Mouse (Mus musculus): ENCODE results near the gene Grtp1. TPM values are rescaled to one million over a fixed set of nuclear protein-coding genes. Genes with fewer than 3 reads are reported as not detected.

Gene Grtp1
- polyA plus RNA-seq, 1 experiment = 3.5 TPM

DNA sequence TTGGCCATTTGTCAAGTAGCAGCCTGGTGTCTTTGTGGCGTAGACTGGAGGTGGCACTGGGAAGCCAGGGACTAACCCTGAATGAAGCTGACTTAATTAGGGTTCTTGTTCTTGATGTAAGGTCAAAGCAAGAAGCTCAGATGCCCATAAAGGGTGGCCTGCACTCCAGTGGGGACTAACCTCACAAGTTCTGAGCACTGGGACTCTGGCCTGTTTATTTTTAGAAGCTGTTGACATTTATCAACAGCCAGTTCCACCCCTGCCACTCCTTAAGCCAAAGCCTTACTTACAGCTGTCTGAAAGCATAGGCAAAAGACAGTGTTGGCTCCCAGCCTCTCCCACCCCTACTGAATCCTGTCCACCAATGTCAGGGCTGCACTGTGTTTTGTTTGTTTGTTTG lies 9.3 kb upstream of the Grtp1 start:
- Histone ChIP-seq H3K79me2 (ENCODE audit: control insufficient read depth, insufficient read depth) (no peaks in the 10 kb centered on the region), H3K4me3 (ENCODE audit: insufficient read depth, poor library complexity, severe bottlenecking) (no peak overlapping the region), H3ac (ENCODE audit: control insufficient read depth, insufficient read length, low read depth) (peak overlapping the region; percentile 24), H3K36me3 (ENCODE audit: control insufficient read depth, insufficient read depth) (no peaks in the 10 kb centered on the region), H3K79me3 (ENCODE audit: low read depth) (no peaks in the 10 kb centered on the region), H3K27me3 (ENCODE audit: control insufficient read depth, insufficient read depth, insufficient read length) (no peaks in the 10 kb centered on the region)
- TF ChIP-seq MYOG (IDR thresholded peaks at IDR 0.05; ENCODE audit: control insufficient read depth, extremely low read depth, insufficient read length) (no peak), MAX (IDR thresholded peaks at IDR 0.05) (no peak)

DNA sequence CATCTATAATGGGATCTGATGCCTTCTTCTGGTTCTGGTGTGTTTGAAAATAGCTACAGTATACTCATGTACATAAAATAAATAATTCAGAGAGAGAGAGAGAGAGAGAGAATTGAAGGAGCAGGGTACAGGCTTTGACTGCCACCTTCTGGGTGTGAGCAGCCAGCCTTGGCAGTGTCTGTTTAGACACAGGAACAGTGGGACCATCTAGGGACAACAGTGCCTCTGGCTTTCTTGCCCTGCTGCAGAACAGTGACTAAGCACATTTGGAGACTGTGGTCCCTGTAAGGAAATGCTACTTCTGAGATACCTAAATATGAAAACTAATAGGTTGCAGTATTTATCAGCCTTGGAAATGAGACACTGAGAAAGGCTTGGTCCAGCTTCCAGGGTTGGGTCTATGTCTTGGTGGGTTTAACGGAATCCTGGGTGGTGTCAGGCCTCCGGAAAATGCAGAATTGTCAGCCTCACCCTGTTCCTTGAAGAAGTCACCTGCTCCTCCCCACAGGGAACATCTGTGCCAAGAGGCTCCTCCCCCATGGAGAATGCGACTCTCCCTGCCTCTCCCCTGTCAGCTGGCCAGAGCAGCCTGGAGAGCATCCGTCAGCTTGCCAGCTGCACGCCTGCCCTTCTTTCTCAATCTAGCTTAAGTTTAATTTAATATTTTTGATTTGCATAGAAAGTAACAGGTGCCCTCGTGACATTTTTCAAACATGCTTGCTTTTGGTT lies 8.4 kb upstream of the Grtp1 start:
- TF ChIP-seq CTCF (IDR thresholded peaks at IDR 0.05; ENCODE audit: control insufficient read depth, insufficient read depth, insufficient read length) (peak; percentile 43), MAX (IDR thresholded peaks at IDR 0.05) (no peak)

GRCm38 (mm10) chr8:13206290-13206689 lies 5.9 kb upstream of the Grtp1 start:
- TF ChIP-seq CTCF (IDR thresholded peaks at IDR 0.05; ENCODE audit: control insufficient read depth, insufficient read depth, insufficient read length) = no peak
- no peak for TF ChIP-seq MAX (IDR thresholded peaks at IDR 0.05)
- no peak for TF ChIP-seq CEBPB (IDR thresholded peaks at IDR 0.05; ENCODE audit: low read depth)
- no peak for TF ChIP-seq MYOG (IDR thresholded peaks at IDR 0.05; ENCODE audit: control insufficient read depth, extremely low read depth, insufficient read length)
- Histone ChIP-seq H3K36me3 (ENCODE audit: control insufficient read depth, insufficient read depth) (no peaks in the 10 kb centered on the region), H3K27me3 (ENCODE audit: control insufficient read depth, insufficient read depth, insufficient read length) (no peaks in the 10 kb centered on the region), H3K79me2 (ENCODE audit: control insufficient read depth, insufficient read depth) (no peaks in the 10 kb centered on the region), H3K4me3 (ENCODE audit: insufficient read depth, poor library complexity, severe bottlenecking) (no peak overlapping the region), H3ac (ENCODE audit: control insufficient read depth, insufficient read length, low read depth) (no peak overlapping the region), H3K79me3 (ENCODE audit: low read depth) (no peaks in the 10 kb centered on the region)

More for the DNA sequence above, 8.4 kb upstream of the Grtp1 start:
- no peak overlapping the region for H3K4me3 ChIP-seq (ENCODE audit: insufficient read depth, poor library complexity, severe bottlenecking)
- no peak overlapping the region for H3ac ChIP-seq (ENCODE audit: control insufficient read depth, insufficient read length, low read depth)
- no peaks in the 10 kb centered on the region for H3K36me3 ChIP-seq (ENCODE audit: control insufficient read depth, insufficient read depth)
- no peaks in the 10 kb centered on the region for H3K79me2 ChIP-seq (ENCODE audit: control insufficient read depth, insufficient read depth)
- no peaks in the 10 kb centered on the region for H3K79me3 ChIP-seq (ENCODE audit: low read depth)
- H3K27me3 ChIP-seq (ENCODE audit: control insufficient read depth, insufficient read depth, insufficient read length) = no peaks in the 10 kb centered on the region

DNA sequence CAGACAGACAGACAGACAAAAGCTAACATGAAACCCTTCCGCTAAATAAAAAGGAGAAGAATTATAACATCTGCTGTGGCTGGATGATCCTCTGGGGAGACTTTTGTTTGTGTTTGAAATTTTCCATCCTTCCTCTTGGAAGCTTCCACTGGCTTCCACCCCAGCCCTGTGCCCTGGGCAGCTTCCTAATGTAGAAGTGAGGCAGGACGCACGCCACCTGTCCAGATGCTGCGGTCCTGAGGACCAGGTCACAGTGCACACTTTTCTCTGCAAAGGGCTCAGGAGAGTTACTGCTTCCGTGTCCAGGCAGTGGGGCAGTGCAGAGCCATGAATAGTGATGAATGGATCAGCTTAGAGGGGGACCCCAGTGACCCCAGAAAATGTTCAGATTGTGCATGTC lies 4.9 kb upstream of the Grtp1 start:
- Histone ChIP-seq H3K79me3 (ENCODE audit: low read depth) (no peaks in the 10 kb centered on the region), H3K79me2 (ENCODE audit: control insufficient read depth, insufficient read depth) (no peaks in the 10 kb centered on the region), H3K27me3 (ENCODE audit: control insufficient read depth, insufficient read depth, insufficient read length) (no peaks in the 10 kb centered on the region), H3ac (ENCODE audit: control insufficient read depth, insufficient read length, low read depth) (no peak overlapping the region), H3K36me3 (ENCODE audit: control insufficient read depth, insufficient read depth) (no peaks in the 10 kb centered on the region), H3K4me3 (ENCODE audit: insufficient read depth, poor library complexity, severe bottlenecking) (no peak overlapping the region)
- TF ChIP-seq CEBPB (IDR thresholded peaks at IDR 0.05; ENCODE audit: low read depth) = no peak
- TF ChIP-seq USF1 (IDR thresholded peaks at IDR 0.05; ENCODE audit: low read depth) = no peak

DNA sequence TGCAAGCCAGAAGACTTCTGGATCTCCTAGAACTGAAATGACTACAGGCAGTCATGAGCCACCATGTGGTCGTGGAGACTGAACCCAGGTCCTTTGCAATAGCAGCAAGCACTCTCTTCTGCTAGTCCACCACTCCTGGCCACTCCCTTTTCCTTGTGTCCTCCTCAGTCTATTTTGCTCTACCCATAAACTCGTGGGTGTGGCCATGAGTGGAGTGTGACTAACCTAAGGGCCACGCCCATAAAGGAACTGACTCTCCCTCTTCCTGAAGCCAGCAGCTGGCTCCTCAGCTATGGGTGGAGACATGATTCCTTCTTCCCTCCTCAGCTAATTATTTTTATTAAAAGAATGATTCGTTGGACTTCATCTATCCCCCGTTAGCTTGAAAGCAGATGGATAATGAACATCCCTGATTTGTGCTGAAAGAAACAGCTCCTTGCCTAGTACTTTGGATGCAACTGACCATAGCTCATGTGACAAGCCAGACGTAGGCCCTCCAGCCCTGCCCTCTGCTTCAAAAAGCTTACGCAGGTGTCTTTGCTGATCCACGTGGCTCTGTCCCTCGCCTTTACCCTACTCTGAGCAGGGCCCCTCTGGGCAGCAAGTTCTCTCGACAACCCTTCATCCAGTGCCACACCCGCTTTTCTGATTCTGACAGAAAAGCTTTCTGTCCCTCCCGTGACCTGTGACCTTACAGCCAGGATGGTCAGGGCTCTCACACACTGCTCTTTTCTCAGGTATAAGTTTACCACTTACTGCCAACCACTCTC lies 4.1 kb upstream of the Grtp1 start:
- Histone ChIP-seq H3ac (ENCODE audit: control insufficient read depth, insufficient read length, low read depth) (no peak overlapping the region), H3K4me3 (ENCODE audit: insufficient read depth, poor library complexity, severe bottlenecking) (no peak overlapping the region), H3K27me3 (ENCODE audit: control insufficient read depth, insufficient read depth, insufficient read length) (no peaks in the 10 kb centered on the region), H3K79me3 (ENCODE audit: low read depth) (no peaks in the 10 kb centered on the region), H3K36me3 (ENCODE audit: control insufficient read depth, insufficient read depth) (no peaks in the 10 kb centered on the region), H3K79me2 (ENCODE audit: control insufficient read depth, insufficient read depth) (no peaks in the 10 kb centered on the region)
- TF ChIP-seq MYOG (IDR thresholded peaks at IDR 0.05; ENCODE audit: control insufficient read depth, extremely low read depth, insufficient read length) (no peak), CEBPB (IDR thresholded peaks at IDR 0.05; ENCODE audit: low read depth) (no peak), CTCF (IDR thresholded peaks at IDR 0.05; ENCODE audit: control insufficient read depth, insufficient read depth, insufficient read length) (no peak), USF1 (IDR thresholded peaks at IDR 0.05; ENCODE audit: low read depth) (no peak), FOSL1 (IDR thresholded peaks at IDR 0.05; ENCODE audit: insufficient read depth, low read length, poor library complexity, severe bottlenecking) (no peak), MYOD1 (IDR thresholded peaks at IDR 0.05; ENCODE audit: control insufficient read depth, insufficient read length, low read depth) (no peak), MAX (IDR thresholded peaks at IDR 0.05) (no peak)

DNA sequence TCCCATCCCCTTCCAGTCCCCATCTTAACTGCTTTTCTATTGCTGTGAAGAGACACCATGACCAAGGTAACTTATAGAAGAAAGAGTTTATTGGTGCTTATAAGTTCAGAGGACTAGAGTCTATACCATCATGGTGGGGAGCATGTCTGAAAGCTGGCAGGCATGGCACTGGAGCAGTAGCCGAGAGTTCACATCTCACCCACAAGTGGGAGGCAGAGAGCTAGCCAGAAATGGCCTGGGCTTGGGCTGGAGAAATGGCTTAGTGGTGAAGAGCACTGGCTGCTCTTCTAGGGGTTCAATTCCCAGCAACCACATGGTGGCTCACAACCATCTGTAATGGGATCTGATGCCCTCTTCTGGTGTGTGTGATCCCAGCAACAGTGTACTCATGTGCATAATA lies 3.1 kb upstream of the Grtp1 start:
- H3K79me2 ChIP-seq (ENCODE audit: control insufficient read depth, insufficient read depth) = no peaks in the 10 kb centered on the region
- no peaks in the 10 kb centered on the region for H3K79me3 ChIP-seq (ENCODE audit: low read depth)
- TF ChIP-seq MAX (IDR thresholded peaks at IDR 0.05) = no peak
- TF ChIP-seq MYOD1 (IDR thresholded peaks at IDR 0.05; ENCODE audit: control insufficient read depth, insufficient read length, low read depth) = no peak
- TF ChIP-seq FOSL1 (IDR thresholded peaks at IDR 0.05; ENCODE audit: insufficient read depth, low read length, poor library complexity, severe bottlenecking) = no peak
- TF ChIP-seq MYOG (IDR thresholded peaks at IDR 0.05; ENCODE audit: control insufficient read depth, extremely low read depth, insufficient read length) = no peak
- TF ChIP-seq CEBPB (IDR thresholded peaks at IDR 0.05; ENCODE audit: low read depth) = no peak
- TF ChIP-seq USF1 (IDR thresholded peaks at IDR 0.05; ENCODE audit: low read depth) = no peak
- no peak for TF ChIP-seq CTCF (IDR thresholded peaks at IDR 0.05; ENCODE audit: control insufficient read depth, insufficient read depth, insufficient read length)
- no peak overlapping the region for H3K4me3 ChIP-seq (ENCODE audit: insufficient read depth, poor library complexity, severe bottlenecking)
- H3K36me3 ChIP-seq (ENCODE audit: control insufficient read depth, insufficient read depth) = no peaks in the 10 kb centered on the region
- H3K27me3 ChIP-seq (ENCODE audit: control insufficient read depth, insufficient read depth, insufficient read length) = no peaks in the 10 kb centered on the region
- H3ac ChIP-seq (ENCODE audit: control insufficient read depth, insufficient read length, low read depth) = no peak overlapping the region

All from C2C12 (cell line).